Mouse (Mus musculus): ENCODE data around the gene Clba1.

Clba1 gene

GRCm38 (mm10) chr12:112808587-112809364 is at the start of gene Clba1:
Gene Clba1 (plus strand): TSS chr12:112808937.
- peak; percentile 64 for DNase-seq (ENCODE audit: low spot score)

GRCm38 (mm10) chr12:112759471-112759870 is 49.3 kb upstream of the Clba1 start:
- DNase-seq (ENCODE audit: low spot score), result no peak

- no peak for DNase-seq (ENCODE audit: low spot score)
These were observed 48.4 kb upstream of the Clba1 start, which contains the start of gene Pld4 for GRCm38 (mm10) chr12:112760154-112760926. Gene Pld4 (plus strand): TSS chr12:112760655.

- DNase-seq (ENCODE audit: low spot score), result no peak
These were observed 47.3 kb upstream of the Clba1 start for GRCm38 (mm10) chr12:112761411-112761810.

GRCm38 (mm10) chr12:112762018-112762417 is 46.7 kb upstream of the Clba1 start:
- DNase-seq (ENCODE audit: low spot score), result no peak

- no peak for DNase-seq (ENCODE audit: low spot score)
These were observed 45.6 kb upstream of the Clba1 start for GRCm38 (mm10) chr12:112763176-112763575.

GRCm38 (mm10) chr12:112764141-112764540 is 44.6 kb upstream of the Clba1 start:
- DNase-seq (ENCODE audit: low spot score), result no peak

GRCm38 (mm10) chr12:112764991-112765390 is 43.7 kb upstream of the Clba1 start:
- no peak for DNase-seq (ENCODE audit: low spot score)

- DNase-seq (ENCODE audit: low spot score), result no peak
These were observed 42.2 kb upstream of the Clba1 start for GRCm38 (mm10) chr12:112766586-112766985.

GRCm38 (mm10) chr12:112767036-112767890 is 41.5 kb upstream of the Clba1 start:
- DNase-seq (ENCODE audit: low spot score), result no peak

GRCm38 (mm10) chr12:112768166-112768565 is 40.6 kb upstream of the Clba1 start:
- no peak for DNase-seq (ENCODE audit: low spot score)

- no peak for DNase-seq (ENCODE audit: low spot score)
These were observed 39.7 kb upstream of the Clba1 start for GRCm38 (mm10) chr12:112769031-112769430.

- DNase-seq (ENCODE audit: low spot score), result no peak
These were observed 39.0 kb upstream of the Clba1 start for GRCm38 (mm10) chr12:112769751-112770150.

GRCm38 (mm10) chr12:112770396-112770795 is 38.3 kb upstream of the Clba1 start:
- DNase-seq (ENCODE audit: low spot score), result no peak

- no peak for DNase-seq (ENCODE audit: low spot score)
These were observed 36.4 kb upstream of the Clba1 start for GRCm38 (mm10) chr12:112772306-112772705.

GRCm38 (mm10) chr12:112773366-112773765 is 35.4 kb upstream of the Clba1 start:
- DNase-seq (ENCODE audit: low spot score), result no peak

- no peak for DNase-seq (ENCODE audit: low spot score)
These were observed 34.7 kb upstream of the Clba1 start for GRCm38 (mm10) chr12:112774026-112774425.

- DNase-seq (ENCODE audit: low spot score), result no peak
These were observed 34.3 kb upstream of the Clba1 start for GRCm38 (mm10) chr12:112774481-112774880.

GRCm38 (mm10) chr12:112791026-112791425 is 17.7 kb upstream of the Clba1 start:
- DNase-seq (ENCODE audit: low spot score), result no peak

GRCm38 (mm10) chr12:112793601-112794355 is 15.0 kb upstream of the Clba1 start:
- no peak for DNase-seq (ENCODE audit: low spot score)

GRCm38 (mm10) chr12:112794356-112794816 is 14.4 kb upstream of the Clba1 start:
- no peak for DNase-seq (ENCODE audit: low spot score)
